Mouse (Mus musculus): ENCODE measurements around the gene Cyp46a1. TPM values are rescaled to one million over a fixed set of nuclear protein-coding genes. Genes with fewer than 3 reads are reported as not detected.
A peak's percentile ranks its signal among the peaks of the same experiment; 100 is the strongest.

The Cyp46a1 gene
- polyA plus RNA-seq, 1 experiment: 1.8 TPM

GRCm38 (mm10) chr12:108310456-108311027 is 23.6 kb upstream of the Cyp46a1 start:
- Histone ChIP-seq H3K27ac (ENCODE audit: insufficient read depth, low read length) (peak overlapping the region; percentile 36; the same call in 1 of the 2 replicates), H3K4me1 (ENCODE audit: control insufficient read depth, insufficient read depth, low read length) (peaks cover 13% of the 10 kb centered on the region), H3K4me3 (ENCODE audit: insufficient read depth, low read length) (no peak overlapping the region)
- TF ChIP-seq CTCF (IDR thresholded peaks at IDR 0.05; ENCODE audit: borderline replicate concordance, insufficient read depth, low read length): no peak

- no peak overlapping the region for H3K4me3 ChIP-seq (ENCODE audit: insufficient read depth, low read length)
- TF ChIP-seq CTCF (IDR thresholded peaks at IDR 0.05; ENCODE audit: borderline replicate concordance, insufficient read depth, low read length) (no peak), POLR2A (IDR thresholded peaks at IDR 0.05; ENCODE audit: low read depth, low read length) (no peak)
Measured at GRCm38 (mm10) chr12:108311741-108312290, 22.4 kb upstream of the Cyp46a1 start.

GRCm38 (mm10) chr12:108312432-108312851 is 21.7 kb upstream of the Cyp46a1 start:
- peaks cover 13% of the 10 kb centered on the region for H3K4me1 ChIP-seq (ENCODE audit: control insufficient read depth, insufficient read depth, low read length)
- TF ChIP-seq CTCF (IDR thresholded peaks at IDR 0.05; ENCODE audit: borderline replicate concordance, insufficient read depth, low read length) (no peak), POLR2A (IDR thresholded peaks at IDR 0.05; ENCODE audit: low read depth, low read length) (no peak)
- H3K4me3 ChIP-seq (ENCODE audit: insufficient read depth, low read length): no peak overlapping the region
- no peak overlapping the region for H3K27ac ChIP-seq (ENCODE audit: insufficient read depth, low read length)

More at GRCm38 (mm10) chr12:108311741-108312290, 22.4 kb upstream of the Cyp46a1 start:
- H3K4me1 ChIP-seq (ENCODE audit: control insufficient read depth, insufficient read depth, low read length): peaks cover 13% of the 10 kb centered on the region
- no peak overlapping the region for H3K27ac ChIP-seq (ENCODE audit: insufficient read depth, low read length)

GRCm38 (mm10) chr12:108313244-108313772 is 20.9 kb upstream of the Cyp46a1 start:
- H3K27ac ChIP-seq (ENCODE audit: insufficient read depth, low read length): no peak overlapping the region
- no peak overlapping the region for H3K4me3 ChIP-seq (ENCODE audit: insufficient read depth, low read length)
- H3K4me1 ChIP-seq (ENCODE audit: control insufficient read depth, insufficient read depth, low read length): peaks cover 13% of the 10 kb centered on the region
- TF ChIP-seq CTCF (IDR thresholded peaks at IDR 0.05; ENCODE audit: borderline replicate concordance, insufficient read depth, low read length): no peak
- TF ChIP-seq POLR2A (IDR thresholded peaks at IDR 0.05; ENCODE audit: low read depth, low read length): no peak

- TF ChIP-seq POLR2A (IDR thresholded peaks at IDR 0.05; ENCODE audit: low read depth, low read length): no peak
- no peak for TF ChIP-seq CTCF (IDR thresholded peaks at IDR 0.05; ENCODE audit: borderline replicate concordance, insufficient read depth, low read length)
- H3K4me1 ChIP-seq (ENCODE audit: control insufficient read depth, insufficient read depth, low read length): no peaks in the 10 kb centered on the region
- H3K27ac ChIP-seq (ENCODE audit: insufficient read depth, low read length): no peak overlapping the region
- H3K4me3 ChIP-seq (ENCODE audit: insufficient read depth, low read length): no peak overlapping the region
Measured at GRCm38 (mm10) chr12:108315818-108316217, 18.4 kb upstream of the Cyp46a1 start.

- TF ChIP-seq POLR2A (IDR thresholded peaks at IDR 0.05; ENCODE audit: low read depth, low read length) (no peak), CTCF (IDR thresholded peaks at IDR 0.05; ENCODE audit: borderline replicate concordance, insufficient read depth, low read length) (no peak)
- Histone ChIP-seq H3K4me1 (ENCODE audit: control insufficient read depth, insufficient read depth, low read length) (no peaks in the 10 kb centered on the region), H3K27ac (ENCODE audit: insufficient read depth, low read length) (no peak overlapping the region), H3K4me3 (ENCODE audit: insufficient read depth, low read length) (no peak overlapping the region)
Measured at GRCm38 (mm10) chr12:108316655-108317054, 17.5 kb upstream of the Cyp46a1 start.

- Histone ChIP-seq H3K27ac (ENCODE audit: insufficient read depth, low read length) (no peak overlapping the region), H3K4me1 (ENCODE audit: control insufficient read depth, insufficient read depth, low read length) (no peaks in the 10 kb centered on the region), H3K4me3 (ENCODE audit: insufficient read depth, low read length) (no peak overlapping the region)
- no peak for TF ChIP-seq CTCF (IDR thresholded peaks at IDR 0.05; ENCODE audit: borderline replicate concordance, insufficient read depth, low read length)
- TF ChIP-seq POLR2A (IDR thresholded peaks at IDR 0.05; ENCODE audit: low read depth, low read length): no peak
Measured at GRCm38 (mm10) chr12:108317201-108317738, 16.9 kb upstream of the Cyp46a1 start.

GRCm38 (mm10) chr12:108317826-108318430 is 16.3 kb upstream of the Cyp46a1 start:
- TF ChIP-seq POLR2A (IDR thresholded peaks at IDR 0.05; ENCODE audit: low read depth, low read length) (no peak), CTCF (IDR thresholded peaks at IDR 0.05; ENCODE audit: borderline replicate concordance, insufficient read depth, low read length) (no peak)
- H3K27ac ChIP-seq (ENCODE audit: insufficient read depth, low read length): no peak overlapping the region
- H3K4me3 ChIP-seq (ENCODE audit: insufficient read depth, low read length): no peak overlapping the region
- no peaks in the 10 kb centered on the region for H3K4me1 ChIP-seq (ENCODE audit: control insufficient read depth, insufficient read depth, low read length)

GRCm38 (mm10) chr12:108318499-108318898 is 15.7 kb upstream of the Cyp46a1 start:
- Histone ChIP-seq H3K4me1 (ENCODE audit: control insufficient read depth, insufficient read depth, low read length) (no peaks in the 10 kb centered on the region), H3K27ac (ENCODE audit: insufficient read depth, low read length) (no peak overlapping the region), H3K4me3 (ENCODE audit: insufficient read depth, low read length) (no peak overlapping the region)
- TF ChIP-seq CTCF (IDR thresholded peaks at IDR 0.05; ENCODE audit: borderline replicate concordance, insufficient read depth, low read length) (no peak), POLR2A (IDR thresholded peaks at IDR 0.05; ENCODE audit: low read depth, low read length) (no peak)

- TF ChIP-seq CTCF (IDR thresholded peaks at IDR 0.05; ENCODE audit: borderline replicate concordance, insufficient read depth, low read length): no peak
- no peak for TF ChIP-seq POLR2A (IDR thresholded peaks at IDR 0.05; ENCODE audit: low read depth, low read length)
Measured at GRCm38 (mm10) chr12:108320096-108320495, 14.1 kb upstream of the Cyp46a1 start.

More at GRCm38 (mm10) chr12:108320096-108320495, 14.1 kb upstream of the Cyp46a1 start:
- H3K4me3 ChIP-seq (ENCODE audit: insufficient read depth, low read length): no peak overlapping the region
- H3K27ac ChIP-seq (ENCODE audit: insufficient read depth, low read length): no peak overlapping the region
- H3K4me1 ChIP-seq (ENCODE audit: control insufficient read depth, insufficient read depth, low read length): no peaks in the 10 kb centered on the region

Data from embryonic fibroblast, embryonic 13.5 days (primary cell).